Mouse (Mus musculus) MEL (cell line): ENCODE results near the gene Celf2. TPM values are rescaled to one million over a fixed set of nuclear protein-coding genes. Genes with fewer than 3 reads are reported as not detected.

Experiments
- DNase-seq: peaks from one replicate; pipeline ENCODE4 v3.0.0; 2011; ENCODE audit warnings: low read depth, low spot score
- H3K27ac ChIP-seq: 2 replicates; pipeline ENCODE4 v1.5.1; 2012; ENCODE audit warnings: low read depth, mild to moderate bottlenecking, control low read depth, low read length, moderate library complexity; ENCODE audit not compliant: control insufficient read depth
- H3K27me3 ChIP-seq, 2 experiments: fragments of 150-350 bp in 1 of 2; sonication (generic) in 1 of 2; 2 replicates each; pipeline ENCODE4 v1.6.1; 2012; ENCODE audit warnings: low read length in 2 of 2, mild to moderate bottlenecking in 2 of 2, improper control_type of control experiment in 1 of 2, moderate library complexity in 1 of 2; ENCODE audit not compliant: insufficient read depth in 2 of 2, control insufficient read depth in 1 of 2
- H3K36me3 ChIP-seq, 2 experiments: 2 replicates each; pipeline ENCODE4 v1.6.1; 2012 to 2014; ENCODE audit warnings: low read length in 2 of 2, improper control_type of control experiment in 1 of 2, inconsistent platforms in 1 of 2, mild to moderate bottlenecking in 1 of 2; ENCODE audit not compliant: insufficient read depth in 2 of 2, control insufficient read depth in 1 of 2
- H3K4me1 ChIP-seq, 2 experiments: fragments of 150-350 bp in 1 of 2; sonication (generic) in 1 of 2; 2 replicates each; pipeline ENCODE4 v1.6.1; 2012; ENCODE audit warnings: low read length in 2 of 2, improper control_type of control experiment in 1 of 2, mild to moderate bottlenecking in 1 of 2; ENCODE audit not compliant: insufficient read depth in 2 of 2, control insufficient read depth in 1 of 2
- H3K4me3 ChIP-seq, 2 experiments: fragments of 150-350 bp in 1 of 2; sonication (generic) in 1 of 2; 2 replicates each; pipeline ENCODE4 v1.5.1; 2012; ENCODE audit warnings: low read depth in 2 of 2, low read length in 2 of 2, mild to moderate bottlenecking in 2 of 2, moderate library complexity in 2 of 2, control low read depth in 1 of 2, improper control_type of control experiment in 1 of 2; ENCODE audit not compliant: control insufficient read depth in 1 of 2, insufficient read depth in 1 of 2
- H3K79me2 ChIP-seq: 2 replicates; pipeline ENCODE4 v1.6.1; 2012; ENCODE audit warnings: mild to moderate bottlenecking, low read length, moderate library complexity; ENCODE audit not compliant: control insufficient read depth, poor library complexity, insufficient read depth
- H3K9ac ChIP-seq: 2 replicates; pipeline ENCODE4 v1.6.1; 2012; ENCODE audit warnings: low read depth, mild to moderate bottlenecking, control low read depth, low read length, moderate library complexity; ENCODE audit not compliant: control insufficient read depth, poor library complexity, severe bottlenecking
- H3K9me3 ChIP-seq: fragments of 150-350 bp; sonication (generic); replicated peaks from 2 replicates; pipeline ENCODE4 v1.6.1; 2012; ENCODE audit warnings: mild to moderate bottlenecking, low read length, improper control_type of control experiment, moderate library complexity; ENCODE audit not compliant: insufficient read depth
- CHD1 ChIP-seq: IDR thresholded peaks from 2 replicates; pipeline ENCODE4 v1.6.1; 2012; ENCODE audit warnings: low read depth, mild to moderate bottlenecking, inconsistent platforms, low read length, improper control_type of control experiment
- CTCF ChIP-seq, 3 experiments: IDR thresholded peaks in 2 of 3; conservative IDR thresholded peaks in 1 of 3; 2 replicates each; pipeline ENCODE4 v1.5.1; 2011 to 2012; ENCODE audit warnings: low read length in 3 of 3, low read depth in 2 of 3, mild to moderate bottlenecking in 2 of 3, improper control_type of control experiment in 1 of 3, inconsistent platforms in 1 of 3, mixed read lengths in 1 of 3, moderate library complexity in 1 of 3; ENCODE audit not compliant: control insufficient read depth in 1 of 3, insufficient read depth in 1 of 3, poor library complexity in 1 of 3, severe bottlenecking in 1 of 3
- E2F4 ChIP-seq: IDR thresholded peaks from 2 replicates; pipeline ENCODE4 v1.6.1; 2011; ENCODE audit warnings: low read depth, low read length, improper control_type of control experiment, borderline replicate concordance
- ELF1 ChIP-seq: IDR thresholded peaks from 2 replicates; pipeline ENCODE4 v1.6.1; 2014; ENCODE audit warnings: low read depth, mild to moderate bottlenecking, inconsistent platforms, low read length, improper control_type of control experiment, moderate library complexity
- EP300 ChIP-seq, 2 experiments: IDR thresholded peaks; 2 replicates each; pipeline ENCODE4 v1.6.1; 2011; ENCODE audit warnings: improper control_type of control experiment in 2 of 2, low read length in 2 of 2, low read depth in 1 of 2, mild to moderate bottlenecking in 1 of 2
- ETS1 ChIP-seq: IDR thresholded peaks from 2 replicates; pipeline ENCODE4 v1.6.1; 2012; ENCODE audit warnings: low read depth, mild to moderate bottlenecking, inconsistent platforms, low read length, improper control_type of control experiment, moderate library complexity
- GABPA ChIP-seq: IDR thresholded peaks from 2 replicates; pipeline ENCODE4 v1.6.1; 2012; ENCODE audit warnings: low read depth, mild to moderate bottlenecking, inconsistent platforms, low read length, improper control_type of control experiment, moderate library complexity
- KAT2A ChIP-seq: conservative IDR thresholded peaks from 2 replicates; pipeline ENCODE4 v1.6.1; 2012; ENCODE audit warnings: low read depth, low read length, improper control_type of control experiment, inconsistent platforms
- MYC ChIP-seq: IDR thresholded peaks from 2 replicates; pipeline ENCODE4 v1.6.1; 2011; ENCODE audit warnings: low read depth, mild to moderate bottlenecking, low read length, improper control_type of control experiment, moderate library complexity
- NRF1 ChIP-seq: IDR thresholded peaks from 2 replicates; pipeline ENCODE4 v1.6.1; 2014; ENCODE audit warnings: low read depth, mild to moderate bottlenecking, inconsistent platforms, low read length, improper control_type of control experiment, moderate library complexity; ENCODE audit not compliant: poor library complexity, insufficient read depth, severe bottlenecking
- POLR2AphosphoS2 ChIP-seq: IDR thresholded peaks from 2 replicates; pipeline ENCODE4 v1.6.1; 2011; ENCODE audit warnings: low read length, improper control_type of control experiment
- RCOR1 ChIP-seq: IDR thresholded peaks from 2 replicates; pipeline ENCODE4 v1.6.1; 2012; ENCODE audit warnings: low read depth, mild to moderate bottlenecking, inconsistent platforms, low read length, improper control_type of control experiment
- SMC3 ChIP-seq: IDR thresholded peaks from 2 replicates; pipeline ENCODE4 v1.6.1; 2011; ENCODE audit warnings: low read depth, low read length, improper control_type of control experiment
- TAL1 ChIP-seq: IDR thresholded peaks from 2 replicates; pipeline ENCODE4 v1.6.1; 2012; ENCODE audit warnings: mild to moderate bottlenecking, inconsistent platforms, low read length, moderate library complexity, mixed read lengths
- TCF12 ChIP-seq: IDR thresholded peaks from 2 replicates; pipeline ENCODE4 v1.6.1; 2014; ENCODE audit warnings: low read depth, mild to moderate bottlenecking, inconsistent platforms, low read length, improper control_type of control experiment, moderate library complexity
- UBTF ChIP-seq: IDR thresholded peaks from 2 replicates; pipeline ENCODE4 v1.6.1; 2012; ENCODE audit warnings: low read depth, mild to moderate bottlenecking, inconsistent platforms, low read length, improper control_type of control experiment, moderate library complexity, borderline replicate concordance; ENCODE audit not compliant: insufficient read depth
- ZC3H11A ChIP-seq: IDR thresholded peaks from 2 replicates; pipeline ENCODE4 v1.6.1; 2012; ENCODE audit warnings: low read depth, mild to moderate bottlenecking, inconsistent platforms, low read length, improper control_type of control experiment
- polyA plus RNA-seq, 2 experiments: library from polyadenylated mRNA; stranded (reverse) in 1 of 2; unstranded in 1 of 2; fragments of >175 nt in 1 of 2; fragments of >200 nt in 1 of 2; gene quantifications; 2 replicates each; pipeline versions ENCODE4 v1.2.1 to v1.2.4; 2012; ENCODE audit warnings: low replicate concordance in 2 of 2, low read depth in 1 of 2; ENCODE audit not compliant: insufficient read length in 2 of 2, insufficient read depth in 1 of 2, missing spikeins in 1 of 2
- total RNA-seq: library from RNA; depleted of rRNA; stranded (reverse); fragments of 300-350 nt; gene quantifications from 2 replicates; pipeline ENCODE4 v1.2.3, GENCODE M21; 2012

Gene Celf2
- total and polyA plus RNA-seq, 3 experiments = 8.9 to 16.7 TPM; not detected in 1

- no peaks in the 10 kb centered on the region for H3K27me3 ChIP-seq
- TF ChIP-seq GABPA (no peak), TCF12 (no peak), RCOR1 (no peak)
- TF ChIP-seq, all 39 proteins: peak for 0
- Histone ChIP-seq H3K27ac (no peak overlapping the region), H3K4me3 (no peak overlapping the region), H3K79me2 (no peaks in the 10 kb centered on the region), H3K9ac (no peak overlapping the region), H3K9me3 (no peaks in the 10 kb centered on the region), H3K36me3 (no peaks in the 10 kb centered on the region), H3K4me1 (no peaks in the 10 kb centered on the region)
- DNase-seq = no peak
Measured at GRCm38 (mm10) chr2:7207691-7208504, 301.5 kb downstream of the Celf2 start.

- no peaks in the 10 kb centered on the region for H3K79me2 ChIP-seq
- no peak overlapping the region for H3K4me3 ChIP-seq
- no peaks in the 10 kb centered on the region for H3K36me3 ChIP-seq
- DNase-seq = no peak
- no peak overlapping the region for H3K9ac ChIP-seq
- no peaks in the 10 kb centered on the region for H3K9me3 ChIP-seq
- H3K27ac ChIP-seq = no peak overlapping the region
- no peaks in the 10 kb centered on the region for H3K4me1 ChIP-seq
- H3K27me3 ChIP-seq = no peaks in the 10 kb centered on the region
- TF ChIP-seq EP300 (IDR thresholded peaks at IDR 0.05; ENCODE audit: low read depth in 1 of 2, low read length in 2 of 2) (no peak), E2F4 (no peak), MYC (no peak), CHD1 (no peak), ELF1 (no peak), POLR2AphosphoS2 (no peak), ZC3H11A (no peak), KAT2A (no peak), NRF1 (no peak), CTCF (IDR thresholded peaks at IDR 0.05 in 2 of 3, conservative IDR thresholded peaks at IDR 0.05 in 1 of 3; ENCODE audit: control insufficient read depth in 1 of 3, insufficient read depth in 1 of 3, low read depth in 2 of 3, low read length in 3 of 3, poor library complexity in 1 of 3, severe bottlenecking in 1 of 3) (no peak), ETS1 (no peak), SMC3 (no peak), TAL1 (no peak), UBTF (no peak), TCF12 (no peak)
Measured at GRCm38 (mm10) chr2:7193413-7193812, 315.9 kb downstream of the Celf2 start.
